Mouse (Mus musculus): ENCODE measurements around the gene Mnt. TPM values are rescaled to one million over a fixed set of nuclear protein-coding genes. Genes with fewer than 3 reads are reported as not detected.
"Not testable (repeated sequence)": the region's sequence is repeated elsewhere in the genome, so short reads cannot be mapped to it uniquely, and the experiment has no call there.

The Mnt gene
- polyA plus RNA-seq (2015; fragmentation: Nextera tagmentation; extraction: Ambion mirVana): 3.1 and 4.0 TPM in 2 replicates

- Histone ChIP-seq H3K4me1 (ENCODE audit: control insufficient read depth, insufficient read depth, low read length) (peaks cover 40% of the 10 kb centered on the region), H3K9ac (ENCODE audit: low read depth, low read length) (peak within 1 kb of the TSS; percentile 86), H3K4me2 (ENCODE audit: low read depth, low read length) (peak within 1 kb of the TSS; percentile 65), H3K4me3 (ENCODE audit: low read length) (peak within 1 kb of the TSS; percentile 89), H3K36me3 (ENCODE audit: control insufficient read depth, insufficient read depth, low read length) (no peaks in the 10 kb centered on the region), H3K9me3 (ENCODE audit: control insufficient read depth, low read length) (no peaks in the 10 kb centered on the region), H3K27ac (ENCODE audit: low read length) (peak within 1 kb of the TSS; percentile 97), H3K27me3 (replicated peaks; ENCODE audit: control insufficient read depth, insufficient read depth, low read length) (no peaks in the 10 kb centered on the region)
- peak; percentile 78 for ATAC-seq
- under 1% methylated on average over 69 of the region's 70 CpGs for WGBS
Measured at GRCm38 (mm10) chr11:74830256-74831161, at the start of gene Mnt. TSS of gene Mnt (plus strand) at chr11:74830920.

GRCm38 (mm10) chr11:74792874-74793273 is 37.8 kb upstream of the Mnt start:
- Histone ChIP-seq H3K9ac (ENCODE audit: low read depth, low read length) (no peak overlapping the region), H3K9me3 (ENCODE audit: control insufficient read depth, low read length) (no peaks in the 10 kb centered on the region), H3K36me3 (ENCODE audit: control insufficient read depth, insufficient read depth, low read length) (peaks cover 14% of the 10 kb centered on the region), H3K4me1 (ENCODE audit: control insufficient read depth, insufficient read depth, low read length) (no peaks in the 10 kb centered on the region), H3K4me3 (ENCODE audit: low read length) (no peak overlapping the region), H3K27me3 (replicated peaks; ENCODE audit: control insufficient read depth, insufficient read depth, low read length) (no peaks in the 10 kb centered on the region), H3K4me2 (ENCODE audit: low read depth, low read length) (no peak overlapping the region), H3K27ac (ENCODE audit: low read length) (no peak overlapping the region)
- WGBS: 95% methylated on average over 4 of the region's 4 CpGs
- no peak for ATAC-seq

GRCm38 (mm10) chr11:74800658-74801057 is 30.1 kb upstream of the Mnt start:
- Histone ChIP-seq H3K27me3 (replicated peaks; ENCODE audit: control insufficient read depth, insufficient read depth, low read length) (no peaks in the 10 kb centered on the region), H3K4me1 (ENCODE audit: control insufficient read depth, insufficient read depth, low read length) (no peaks in the 10 kb centered on the region), H3K9me3 (ENCODE audit: control insufficient read depth, low read length) (no peaks in the 10 kb centered on the region), H3K4me2 (ENCODE audit: low read depth, low read length) (no peak overlapping the region), H3K27ac (ENCODE audit: low read length) (no peak overlapping the region), H3K4me3 (ENCODE audit: low read length) (no peak overlapping the region), H3K9ac (ENCODE audit: low read depth, low read length) (no peak overlapping the region), H3K36me3 (ENCODE audit: control insufficient read depth, insufficient read depth, low read length) (peaks cover 11% of the 10 kb centered on the region; the same call in 1 of the 2 replicates)
- ATAC-seq: no peak
- 80% methylated on average over 4 of the region's 4 CpGs for WGBS

DNA sequence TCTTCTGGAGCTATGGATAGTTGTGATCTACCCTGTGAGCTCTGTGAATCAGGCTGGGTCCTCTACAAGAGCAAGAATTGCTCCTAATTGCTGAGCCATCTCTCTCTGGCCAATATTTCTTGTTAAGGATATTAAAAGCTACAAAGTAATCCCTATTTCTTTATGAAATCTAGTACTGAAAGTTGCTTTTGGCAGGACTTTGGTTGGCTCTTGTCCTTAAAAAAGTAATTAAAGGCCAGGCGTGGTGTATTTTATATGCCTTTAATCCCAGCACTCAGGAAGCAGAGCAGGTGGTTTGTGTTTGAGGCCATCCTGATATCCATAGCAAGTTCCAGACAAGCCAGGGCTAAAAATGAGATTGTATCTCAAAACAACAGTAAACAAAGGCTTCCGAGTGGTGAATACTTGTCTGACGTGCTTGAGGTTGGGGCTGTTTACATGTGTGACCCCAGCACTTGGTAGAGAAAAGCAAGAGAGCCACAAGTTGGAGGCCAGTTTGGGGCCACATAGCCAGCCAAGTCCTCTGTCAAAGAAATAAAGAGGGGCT is 26.6 kb upstream of the Mnt start:
- Histone ChIP-seq H3K9ac (ENCODE audit: low read depth, low read length) (no peak overlapping the region), H3K36me3 (ENCODE audit: control insufficient read depth, insufficient read depth, low read length) (peaks cover 5% of the 10 kb centered on the region; the same call in 1 of the 2 replicates), H3K9me3 (ENCODE audit: control insufficient read depth, low read length) (no peaks in the 10 kb centered on the region), H3K4me2 (ENCODE audit: low read depth, low read length) (no peak overlapping the region), H3K27ac (ENCODE audit: low read length) (no peak overlapping the region), H3K4me1 (ENCODE audit: control insufficient read depth, insufficient read depth, low read length) (no peaks in the 10 kb centered on the region), H3K4me3 (ENCODE audit: low read length) (no peak overlapping the region), H3K27me3 (replicated peaks; ENCODE audit: control insufficient read depth, insufficient read depth, low read length) (no peaks in the 10 kb centered on the region)
- WGBS: 80% methylated on average over 3 of the region's 3 CpGs
- ATAC-seq: no peak

GRCm38 (mm10) chr11:74807246-74807882 is 23.4 kb upstream of the Mnt start:
- ATAC-seq: no peak
- Histone ChIP-seq H3K4me1 (ENCODE audit: control insufficient read depth, insufficient read depth, low read length) (no peaks in the 10 kb centered on the region), H3K27me3 (replicated peaks; ENCODE audit: control insufficient read depth, insufficient read depth, low read length) (no peaks in the 10 kb centered on the region), H3K4me2 (ENCODE audit: low read depth, low read length) (no peak overlapping the region), H3K27ac (ENCODE audit: low read length) (no peak overlapping the region), H3K9me3 (ENCODE audit: control insufficient read depth, low read length) (no peaks in the 10 kb centered on the region), H3K4me3 (ENCODE audit: low read length) (no peak overlapping the region), H3K9ac (ENCODE audit: low read depth, low read length) (no peak overlapping the region), H3K36me3 (ENCODE audit: control insufficient read depth, insufficient read depth, low read length) (peaks cover 5% of the 10 kb centered on the region; the same call in 1 of the 2 replicates)
- WGBS: 93% methylated on average over 6 of the region's 6 CpGs

- H3K36me3 ChIP-seq (ENCODE audit: control insufficient read depth, insufficient read depth, low read length): peaks cover 5% of the 10 kb centered on the region; the same call in 1 of the 2 replicates
- no peak for ATAC-seq
- no peak overlapping the region for H3K27ac ChIP-seq (ENCODE audit: low read length)
- H3K9ac ChIP-seq (ENCODE audit: low read depth, low read length): no peak overlapping the region
- no peak overlapping the region for H3K4me2 ChIP-seq (ENCODE audit: low read depth, low read length)
- H3K9me3 ChIP-seq (ENCODE audit: control insufficient read depth, low read length): no peaks in the 10 kb centered on the region
- H3K4me3 ChIP-seq (ENCODE audit: low read length): no peak overlapping the region
- H3K27me3 ChIP-seq (replicated peaks; ENCODE audit: control insufficient read depth, insufficient read depth, low read length): no peaks in the 10 kb centered on the region
- no peaks in the 10 kb centered on the region for H3K4me1 ChIP-seq (ENCODE audit: control insufficient read depth, insufficient read depth, low read length)
- WGBS: 90% methylated on average over 6 of the region's 6 CpGs
Measured at GRCm38 (mm10) chr11:74808251-74808853, 22.4 kb upstream of the Mnt start.

DNA sequence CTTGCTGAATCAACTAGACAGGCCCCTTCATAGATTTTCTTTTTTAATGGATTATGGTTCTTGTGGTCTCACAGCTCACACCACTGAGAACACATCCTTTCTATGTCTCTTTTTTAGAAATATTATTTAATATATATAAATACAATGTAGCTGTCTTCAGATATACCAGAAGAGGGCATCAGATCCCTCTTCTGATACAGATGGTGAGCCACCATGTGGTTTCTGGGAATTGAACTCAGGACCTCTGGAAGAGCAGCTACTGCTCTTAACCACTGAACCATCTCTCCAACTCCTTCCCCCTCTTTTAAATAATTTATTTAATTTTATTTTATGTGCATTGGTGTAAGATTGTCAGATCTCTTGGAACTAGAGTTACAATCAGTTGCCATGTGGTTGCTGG is 20.6 kb upstream of the Mnt start:
- ATAC-seq: no peak
- H3K9ac ChIP-seq (ENCODE audit: low read depth, low read length): no peak overlapping the region
- no peaks in the 10 kb centered on the region for H3K9me3 ChIP-seq (ENCODE audit: control insufficient read depth, low read length)
- H3K4me3 ChIP-seq (ENCODE audit: low read length): no peak overlapping the region
- H3K27ac ChIP-seq (ENCODE audit: low read length): no peak overlapping the region
- H3K36me3 ChIP-seq (ENCODE audit: control insufficient read depth, insufficient read depth, low read length): peaks cover 5% of the 10 kb centered on the region; the same call in 1 of the 2 replicates
- no peaks in the 10 kb centered on the region for H3K27me3 ChIP-seq (replicated peaks; ENCODE audit: control insufficient read depth, insufficient read depth, low read length)
- H3K4me1 ChIP-seq (ENCODE audit: control insufficient read depth, insufficient read depth, low read length): no peaks in the 10 kb centered on the region
- H3K4me2 ChIP-seq (ENCODE audit: low read depth, low read length): no peak overlapping the region

DNA sequence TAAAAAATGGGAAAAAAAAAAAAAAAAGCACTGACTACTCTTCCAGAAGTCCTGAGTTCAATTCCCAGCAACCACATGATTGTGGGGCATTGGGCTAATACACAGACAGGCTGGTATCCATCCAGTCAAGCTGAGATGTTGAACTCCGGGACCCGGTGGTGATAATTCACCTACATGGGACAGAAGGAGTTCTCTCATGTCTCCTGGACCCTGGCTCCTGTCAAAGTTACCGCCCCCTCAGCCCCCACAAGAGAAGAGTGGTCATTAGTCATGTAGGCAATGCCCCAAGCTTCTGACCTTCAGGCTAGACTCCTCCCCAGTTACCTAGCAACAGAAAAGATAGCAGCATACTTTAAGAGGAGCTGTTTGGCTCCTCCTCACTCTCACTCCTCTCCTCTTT is 19.7 kb upstream of the Mnt start:
- 38% methylated on average over 3 of the region's 3 CpGs for WGBS
- not testable (repeated sequence) for H3K4me1 ChIP-seq (ENCODE audit: control insufficient read depth, insufficient read depth, low read length); H3K27ac ChIP-seq (ENCODE audit: low read length); H3K9ac ChIP-seq (ENCODE audit: low read depth, low read length); H3K4me2 ChIP-seq (ENCODE audit: low read depth, low read length); H3K4me3 ChIP-seq (ENCODE audit: low read length); H3K36me3 ChIP-seq (ENCODE audit: control insufficient read depth, insufficient read depth, low read length); H3K9me3 ChIP-seq (ENCODE audit: control insufficient read depth, low read length); H3K27me3 ChIP-seq (replicated peaks; ENCODE audit: control insufficient read depth, insufficient read depth, low read length); ATAC-seq

- H3K9me3 ChIP-seq (ENCODE audit: control insufficient read depth, low read length): no peaks in the 10 kb centered on the region
- no peak overlapping the region for H3K4me3 ChIP-seq (ENCODE audit: low read length)
- no peak overlapping the region for H3K27ac ChIP-seq (ENCODE audit: low read length)
- H3K4me2 ChIP-seq (ENCODE audit: low read depth, low read length): no peak overlapping the region
- 61% methylated on average over 5 of the region's 5 CpGs for WGBS
- H3K36me3 ChIP-seq (ENCODE audit: control insufficient read depth, insufficient read depth, low read length): peaks cover 2% of the 10 kb centered on the region; the same call in 1 of the 2 replicates
- H3K27me3 ChIP-seq (replicated peaks; ENCODE audit: control insufficient read depth, insufficient read depth, low read length): no peaks in the 10 kb centered on the region
- H3K9ac ChIP-seq (ENCODE audit: low read depth, low read length): no peak overlapping the region
- no peak for ATAC-seq
- no peaks in the 10 kb centered on the region for H3K4me1 ChIP-seq (ENCODE audit: control insufficient read depth, insufficient read depth, low read length)
Measured at GRCm38 (mm10) chr11:74811538-74811937, 19.2 kb upstream of the Mnt start.
